Mouse (Mus musculus) heart, adult 18-20 months (tissue): ENCODE data around the gene Mab21l1. TPM values are rescaled to one million over a fixed set of nuclear protein-coding genes. Genes with fewer than 3 reads are reported as not detected.

ENCODE experiments used
- DNase-seq, 2 experiments: peaks; one replicate each; pipeline ENCODE4 v3.0.0; 2021 to 2022; ENCODE audit warnings: mixed read lengths in 1 of 2
- total RNA-seq, 2 experiments: library from RNA; stranded (reverse); gene quantifications; 2 replicates each; pipeline ENCODE4 v1.2.3; 2021

The Mab21l1 gene
- total RNA-seq, 2 experiments from 2014 or later, result 0.10 TPM; not detected in 1

GRCm38 (mm10) chr3:55814993-55815625, 32.8 kb downstream of the Mab21l1 start:
- no peak for DNase-seq

DNA sequence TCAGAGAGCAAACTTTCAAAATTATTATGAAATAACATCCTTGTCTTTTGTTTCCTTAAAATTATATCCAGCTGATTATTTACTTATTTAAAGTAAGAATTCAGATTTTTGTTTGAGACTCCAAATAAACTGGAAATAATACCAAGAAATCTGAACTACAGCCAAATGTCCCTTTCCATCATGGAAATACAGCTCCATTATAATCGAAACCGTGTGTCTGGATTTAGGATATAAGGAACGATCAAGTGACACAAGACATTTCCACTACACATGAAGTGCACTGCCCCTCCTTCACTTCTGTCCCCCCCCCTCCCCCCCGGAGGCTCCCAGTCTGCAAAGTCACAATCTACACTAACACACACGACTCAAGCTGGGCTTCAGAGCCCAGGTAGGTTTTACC, 33.8 kb downstream of the Mab21l1 start:
- no peak for DNase-seq

- peak; percentile 16 to 27 for DNase-seq
Measured at GRCm38 (mm10) chr3:55816638-55817375, 34.5 kb downstream of the Mab21l1 start.

DNA sequence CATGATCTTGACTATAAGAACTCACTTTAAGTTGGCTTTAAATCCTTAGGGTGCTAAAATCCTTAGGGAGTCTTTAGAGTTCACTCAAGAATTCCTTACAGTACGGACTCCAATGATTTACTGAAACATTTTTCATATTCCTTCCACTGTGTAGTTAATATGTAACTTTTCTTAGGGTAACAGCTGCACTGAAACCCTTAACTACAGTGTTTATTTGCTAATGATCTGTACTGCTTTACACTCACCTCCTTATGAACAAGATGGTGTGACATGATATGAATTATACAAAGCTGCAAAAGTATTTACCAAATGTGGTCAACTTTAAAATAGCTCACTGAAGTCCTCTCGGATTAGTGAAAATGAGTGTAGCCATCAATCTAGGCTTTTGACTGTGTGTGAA, 35.8 kb downstream of the Mab21l1 start:
- no peak for DNase-seq

GRCm38 (mm10) chr3:55819598-55819997, 37.3 kb downstream of the Mab21l1 start:
- DNase-seq, result no peak

DNA sequence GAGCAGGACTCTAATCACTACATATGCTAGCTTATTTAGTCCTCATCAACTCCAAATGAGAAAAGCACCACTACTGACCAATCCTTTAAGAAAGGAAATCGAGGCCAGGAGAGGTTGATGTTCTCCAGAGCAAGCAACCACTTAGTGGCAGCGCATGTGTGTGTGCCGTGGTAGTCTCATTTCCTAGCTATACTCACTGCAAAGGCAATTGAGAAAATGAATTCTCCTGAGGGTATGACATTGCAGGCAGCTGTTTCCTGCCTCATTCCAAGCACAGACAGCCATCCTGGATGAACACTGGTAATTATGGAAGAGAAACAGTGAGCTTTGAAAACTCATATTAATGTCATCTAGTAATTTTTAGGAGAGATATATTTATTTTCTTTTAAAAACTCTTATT, 42.6 kb downstream of the Mab21l1 start:
- DNase-seq, result peak; percentile 10 to 26

DNA sequence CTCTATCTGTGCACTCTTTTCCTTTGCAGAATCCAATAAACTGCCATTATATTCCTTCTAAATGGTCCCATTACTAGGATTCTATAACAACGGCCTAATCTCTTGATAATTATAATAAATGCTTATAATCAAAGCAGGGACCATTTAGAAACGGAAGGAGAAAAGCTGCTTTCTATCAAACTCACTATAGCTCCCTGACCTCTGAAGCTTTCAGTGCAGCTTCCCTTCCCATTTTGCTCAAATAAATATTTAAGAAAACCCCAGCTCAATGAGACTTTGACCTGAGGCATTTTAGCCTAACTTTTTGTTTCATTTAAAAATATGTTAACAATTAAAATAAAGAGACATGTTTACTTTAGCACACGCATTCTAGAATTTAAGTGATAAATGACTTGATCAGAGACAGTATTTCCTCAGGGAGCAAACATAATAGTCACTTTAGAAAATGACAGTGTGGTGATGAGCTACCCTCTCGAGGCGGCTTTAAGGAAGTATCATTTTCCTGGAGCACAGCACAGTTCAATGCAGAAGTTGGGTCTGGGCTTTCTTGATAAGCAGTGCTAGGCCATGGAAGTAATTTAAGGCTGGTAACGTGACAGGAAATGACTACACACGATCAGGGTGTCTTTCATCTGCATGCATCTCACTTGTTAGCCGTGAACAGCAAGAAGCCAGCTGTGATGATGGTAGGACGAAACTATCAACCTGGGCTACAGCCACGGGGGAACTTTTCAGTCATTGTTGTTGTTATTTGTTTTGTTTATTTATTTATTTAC, 46.4 kb downstream of the Mab21l1 start:
- peak; percentile 5 to 9 for DNase-seq

- no peak for DNase-seq
Measured at GRCm38 (mm10) chr3:55830226-55830625, 47.9 kb downstream of the Mab21l1 start.
